Mouse (Mus musculus) stomach, postnatal 0 days (tissue): ENCODE measurements around the gene Dchs1.

ENCODE experiments used
- CTCF ChIP-seq: IDR thresholded peaks from 2 replicates; pipeline ENCODE4 v1.5.1; 2016; ENCODE audit warnings: antibody characterized with exemption, low read depth, mild to moderate bottlenecking, moderate library complexity
- EP300 ChIP-seq: optimal IDR thresholded peaks from 2 replicates; pipeline ENCODE3; 2016; ENCODE audit warnings: antibody characterized with exemption

- no peak for TF ChIP-seq CTCF
- no peak for TF ChIP-seq EP300
Measured at GRCm38 (mm10) chr7:105793701-105794100, 6.2 kb upstream of the Dchs1 start.
